Mouse (Mus musculus) left cerebral cortex, adult 9 months (tissue): ENCODE data around the gene Evl.
A peak's percentile ranks its signal among the peaks of the same experiment; 100 is the strongest.

Experiments used
- DNase-seq, 2 experiments: peaks; one replicate each; pipeline ENCODE4 v3.0.0; 2022; ENCODE audit warnings: low spot score in 2 of 2

Gene Evl

DNA sequence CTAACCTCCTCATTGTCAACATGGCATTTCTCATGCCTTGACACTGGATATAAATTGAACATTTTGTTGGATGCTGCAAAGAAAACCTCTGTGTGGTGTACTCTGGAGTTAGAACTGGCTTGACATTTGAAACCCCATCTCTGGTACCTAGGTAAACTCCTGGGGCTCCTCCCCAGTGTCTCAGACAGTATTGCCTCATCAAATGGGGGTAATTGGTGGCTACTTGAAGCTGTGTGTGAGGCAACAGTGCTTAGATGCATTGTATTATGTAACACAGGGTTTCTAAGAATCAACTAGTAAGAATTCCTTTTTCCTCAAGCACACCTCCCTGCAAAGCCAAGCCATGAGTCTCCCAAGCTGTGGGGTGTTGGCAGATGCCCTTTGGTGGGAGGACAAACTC, 93.3 kb downstream of the Evl start:
- no peak for DNase-seq

DNA sequence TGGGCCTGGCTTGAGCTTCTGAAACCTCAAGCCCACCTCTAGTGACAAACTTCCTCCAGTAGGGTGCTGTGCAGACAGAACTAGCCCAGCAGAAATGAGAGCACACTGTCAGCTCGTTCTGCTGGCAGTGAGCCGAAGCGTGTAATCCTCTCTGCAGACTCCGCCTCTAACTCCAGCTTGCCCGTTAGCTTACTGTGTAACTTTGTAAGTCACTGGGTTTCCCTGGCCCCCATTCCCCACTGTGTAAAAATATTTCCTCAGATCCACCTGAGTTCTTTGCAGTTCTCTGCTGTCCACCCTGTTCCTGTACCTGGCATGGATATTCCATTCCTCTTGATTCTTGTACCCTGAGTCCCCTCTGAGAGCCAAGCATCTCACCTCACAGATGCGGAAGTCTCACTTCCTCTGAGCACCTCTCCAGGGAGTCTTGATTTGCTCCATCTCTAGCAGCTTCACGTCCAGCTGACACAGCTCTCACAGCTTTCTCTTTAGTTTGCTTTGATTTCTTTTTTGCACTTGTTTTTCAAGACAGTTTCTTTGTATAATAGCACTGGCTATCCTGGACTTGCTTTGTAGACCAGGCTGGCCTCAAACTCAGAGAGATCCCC, 96.6 kb downstream of the Evl start:
- DNase-seq = no peak

DNA sequence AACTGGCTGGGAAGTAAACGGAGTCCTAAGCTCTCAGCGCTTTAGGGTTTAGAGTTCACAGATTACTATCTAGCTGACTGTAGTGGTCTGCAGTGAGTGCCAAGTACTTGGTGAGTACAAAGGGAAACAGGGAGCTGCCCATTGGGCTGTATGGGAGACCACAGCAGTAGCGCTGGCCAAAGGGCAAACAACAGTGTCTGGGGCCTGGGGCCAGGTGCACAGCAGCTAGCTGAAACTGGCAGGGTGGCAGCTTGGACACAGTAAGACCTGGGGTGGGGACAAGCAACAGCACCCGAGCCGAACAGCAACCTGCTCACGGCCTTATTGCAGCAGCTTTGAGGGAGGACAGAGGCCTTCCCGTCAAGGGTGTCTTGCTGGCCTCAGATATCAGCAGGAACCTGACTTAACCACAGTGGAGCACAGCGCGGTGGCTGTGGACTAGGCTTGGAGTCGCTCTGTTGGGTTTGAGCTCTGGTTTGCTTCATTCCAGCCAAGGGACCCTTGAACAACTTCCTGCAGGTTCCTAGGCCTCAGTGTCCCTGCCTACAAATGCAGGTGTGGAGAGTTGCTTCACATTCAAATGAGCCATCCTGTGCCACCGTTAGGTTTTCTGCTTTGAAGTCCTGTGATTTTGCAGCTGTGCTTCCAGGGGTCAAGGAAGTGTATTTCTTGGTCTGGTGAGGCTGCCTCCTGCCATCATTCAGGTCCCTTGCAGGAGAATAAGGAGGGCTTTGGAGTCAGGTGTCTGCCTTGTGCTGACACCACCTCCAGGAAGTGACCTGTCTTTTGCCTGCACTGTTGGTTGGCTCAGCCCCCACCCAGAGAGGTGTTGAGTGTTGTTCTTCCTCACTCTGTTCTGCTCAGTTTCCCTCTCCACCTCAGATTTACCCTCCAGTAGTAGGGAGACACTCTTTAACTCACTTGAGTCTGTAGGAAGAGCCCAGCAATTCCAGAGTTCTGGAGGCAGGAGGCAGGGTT, 99.1 kb downstream of the Evl start:
- no peak for DNase-seq

GRCm38 (mm10) chr12:108657350-108657749, 102.8 kb downstream of the Evl start:
- DNase-seq = no peak

- no peak for DNase-seq
Observed at GRCm38 (mm10) chr12:108668606-108669235, 114.2 kb downstream of the Evl start.

GRCm38 (mm10) chr12:108671541-108671940, 117.0 kb downstream of the Evl start:
- no peak for DNase-seq

DNA sequence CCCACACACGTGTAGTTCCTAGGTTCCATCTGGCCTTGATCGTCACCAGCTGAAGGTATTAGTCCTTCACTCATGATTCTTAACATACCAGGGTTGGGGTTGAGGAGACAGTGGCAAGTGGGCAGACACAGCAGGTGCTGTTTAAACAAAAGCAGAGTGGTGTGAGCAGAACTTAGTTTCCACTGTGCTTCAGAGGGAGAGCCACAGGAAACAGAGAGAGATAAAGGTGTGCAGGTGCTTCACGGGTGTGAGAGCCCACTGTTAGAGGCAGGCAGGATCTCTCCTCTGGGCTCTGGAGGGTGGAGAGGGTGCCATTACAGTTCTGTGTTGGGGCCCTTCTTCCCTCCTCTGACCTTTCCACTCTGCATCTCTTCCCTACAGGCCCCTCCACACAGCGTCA, 118.4 kb downstream of the Evl start:
- no peak for DNase-seq

GRCm38 (mm10) chr12:108673546-108673945, 119.0 kb downstream of the Evl start:
- no peak for DNase-seq

DNA sequence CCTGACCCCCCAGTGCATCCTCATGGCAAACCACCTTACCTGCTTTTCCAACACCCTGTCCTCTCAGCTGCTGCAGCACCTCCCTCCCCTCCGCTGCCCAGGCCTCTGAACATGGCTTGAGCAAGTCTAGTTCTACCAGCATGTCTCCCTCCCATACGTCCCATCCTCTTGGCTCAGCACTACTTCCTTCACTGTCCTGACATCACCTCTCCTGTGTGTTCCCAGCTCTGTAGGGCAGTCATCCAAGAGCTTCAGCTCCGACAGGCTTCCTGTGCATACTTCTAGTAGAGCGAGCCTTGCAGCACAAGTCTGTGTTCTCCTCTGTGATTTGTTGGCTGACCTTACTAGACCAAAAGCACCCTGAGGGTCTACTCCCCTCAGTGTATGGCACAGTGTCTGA, 120.0 kb downstream of the Evl start:
- DNase-seq = peak; percentile 31 to 64

DNA sequence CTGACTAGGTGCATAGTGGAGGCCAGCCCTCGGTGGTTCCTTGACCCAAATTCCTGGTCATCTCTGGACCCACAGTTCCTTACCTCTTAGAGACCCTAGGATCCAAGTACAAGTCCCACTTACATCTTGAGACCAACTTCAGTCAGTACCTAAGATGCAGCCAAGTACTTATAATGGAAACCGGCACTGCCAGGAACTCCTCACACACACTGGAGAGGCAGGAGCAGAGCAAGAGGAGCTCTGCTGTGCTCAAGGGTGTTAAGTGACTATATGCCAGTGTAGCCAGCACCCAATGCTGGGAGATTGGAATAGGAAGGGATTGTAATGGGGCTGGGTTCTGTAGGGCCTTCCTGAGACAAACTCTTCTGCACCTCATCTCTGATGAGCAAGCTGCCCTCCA, 120.4 kb downstream of the Evl start:
- no peak for DNase-seq

DNA sequence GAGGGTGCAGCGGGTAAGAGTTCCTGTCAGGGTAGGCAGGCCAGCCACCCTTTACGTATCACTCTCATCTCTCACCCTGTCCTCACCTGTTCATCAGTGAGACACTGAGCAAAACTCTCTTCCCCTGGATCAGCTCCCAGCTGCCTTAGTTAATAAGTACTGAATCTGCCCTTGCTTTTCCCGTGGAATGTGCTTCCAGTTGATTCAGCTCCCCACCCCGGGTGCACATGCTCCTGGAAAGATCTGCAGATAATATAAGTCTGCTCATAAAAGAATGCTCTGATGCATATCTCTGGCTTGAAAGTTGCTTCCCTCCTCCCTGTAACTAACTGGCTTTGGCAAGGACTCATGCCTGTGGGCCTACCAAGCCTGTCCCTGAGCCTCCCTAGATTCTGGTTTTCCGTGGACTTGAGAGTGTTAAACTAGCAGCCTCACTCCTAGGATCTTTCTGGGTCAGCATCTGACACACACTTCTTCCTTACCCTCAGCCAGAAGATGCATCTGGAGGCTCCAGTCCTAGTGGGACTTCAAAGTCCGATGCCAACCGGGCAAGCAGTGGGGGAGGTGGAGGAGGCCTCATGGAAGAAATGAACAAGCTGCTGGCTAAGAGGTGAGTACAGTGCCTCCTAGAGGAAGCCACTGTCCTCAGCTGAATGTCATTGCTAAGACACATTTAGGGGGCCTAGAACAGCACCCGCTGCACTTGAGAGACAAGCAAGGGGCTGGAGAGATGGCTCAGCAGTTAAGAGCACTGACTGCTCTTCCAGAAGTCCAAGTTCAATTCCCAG, 121.3 kb downstream of the Evl start:
- no peak for DNase-seq

GRCm38 (mm10) chr12:108677116-108677515, 122.6 kb downstream of the Evl start:
- DNase-seq = no peak

GRCm38 (mm10) chr12:108678366-108678765, 123.8 kb downstream of the Evl start:
- DNase-seq = no peak

DNA sequence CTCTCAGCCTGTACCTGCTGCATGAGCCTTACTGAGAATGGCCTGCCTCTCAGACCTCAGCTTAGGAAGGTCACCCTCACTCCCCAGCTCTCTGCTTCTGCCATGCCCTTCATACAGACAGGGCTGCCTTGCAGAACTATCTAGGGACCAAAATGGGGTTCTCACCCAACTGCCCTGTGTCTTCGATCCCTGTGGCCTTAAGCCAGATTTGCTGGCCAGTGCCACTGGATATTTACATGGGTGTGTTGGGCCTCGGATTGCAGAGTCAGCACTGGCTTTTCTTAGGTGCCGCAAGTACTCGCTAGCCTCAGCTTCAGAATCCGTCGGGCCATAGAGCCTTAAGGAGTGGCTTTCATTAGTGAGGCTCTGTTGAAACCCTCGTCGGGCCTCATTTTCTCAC, 126.3 kb downstream of the Evl start:
- DNase-seq = no peak

GRCm38 (mm10) chr12:108682240-108683023, 127.9 kb downstream of the Evl start:
- peak in 1 of 2 experiments; percentile 29 for DNase-seq

- DNase-seq = no peak
Observed at GRCm38 (mm10) chr12:108686463-108686862, 131.9 kb downstream of the Evl start.

- DNase-seq = no peak
Observed at GRCm38 (mm10) chr12:108686926-108687325, 132.4 kb downstream of the Evl start.

GRCm38 (mm10) chr12:108689167-108689566, 134.6 kb downstream of the Evl start:
- no peak for DNase-seq

GRCm38 (mm10) chr12:108690529-108690928, 136.0 kb downstream of the Evl start:
- DNase-seq = no peak

DNA sequence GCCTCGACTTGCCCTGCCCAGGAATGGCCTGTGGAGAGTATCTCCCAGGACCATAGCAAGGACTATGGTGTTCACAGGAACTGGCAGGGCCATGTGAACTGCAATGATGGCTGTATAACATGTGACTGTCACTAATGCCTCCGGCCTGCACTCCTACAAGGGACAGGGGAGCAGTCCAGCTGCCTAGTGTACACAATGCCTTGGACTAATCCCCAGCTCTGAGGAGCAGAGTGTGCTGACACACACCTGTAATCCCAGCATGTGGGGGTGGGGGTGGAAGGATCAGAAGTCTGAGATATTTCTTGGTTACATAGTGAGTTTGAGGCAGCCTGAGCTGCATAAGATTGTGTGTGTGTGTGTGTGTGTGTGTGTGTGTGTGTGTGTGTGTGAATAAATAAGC, 139.1 kb downstream of the Evl start:
- DNase-seq = no peak

DNA sequence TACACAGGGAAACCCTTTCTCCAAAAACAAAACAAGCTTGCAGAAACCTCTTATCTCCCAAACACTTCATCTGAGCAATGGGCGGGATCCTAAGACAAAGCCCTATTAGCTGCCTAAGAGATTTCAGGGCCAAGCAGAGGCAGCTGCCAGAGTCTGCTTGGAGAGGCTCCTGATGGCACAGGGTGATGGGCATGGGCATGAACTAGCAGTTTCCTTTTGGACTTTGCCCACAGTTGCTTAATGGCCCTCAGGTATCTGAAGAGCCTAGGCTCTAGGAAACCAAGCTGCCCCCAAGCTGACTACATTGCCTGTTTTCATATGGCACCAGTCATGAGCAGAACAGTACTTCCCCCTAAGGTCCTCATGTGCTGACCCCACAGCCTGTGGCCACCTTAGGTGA, 139.7 kb downstream of the Evl start:
- DNase-seq = no peak
